Mouse (Mus musculus): ENCODE measurements around the gene Tagln2. TPM values are rescaled to one million over a fixed set of nuclear protein-coding genes. Genes with fewer than 3 reads are reported as not detected.
A peak's percentile ranks its signal among the peaks of the same experiment; 100 is the strongest.

Gene Tagln2
- total RNA-seq, 2 experiments from 2014 or later = 9.3 to 12.4 TPM

DNA sequence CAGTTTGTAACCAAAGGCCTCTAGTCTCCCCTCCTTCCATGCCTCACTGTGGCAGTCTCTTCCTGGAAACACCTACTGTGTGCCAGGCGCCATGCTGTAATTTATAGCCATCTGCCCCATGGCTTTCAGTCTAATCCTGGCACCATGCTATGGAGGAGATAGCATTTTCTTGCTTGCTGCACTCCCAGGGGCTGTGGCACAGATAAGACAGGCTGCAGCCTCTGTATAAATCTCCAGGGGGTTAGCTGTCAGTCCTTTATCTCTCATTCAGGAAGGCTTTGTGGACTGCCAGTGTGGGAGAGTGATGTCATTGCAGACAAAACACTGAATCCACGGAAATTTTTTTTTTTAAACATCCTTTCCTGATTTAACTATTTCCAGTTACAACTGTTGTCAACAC lies 8.3 kb downstream of the Tagln2 start:
- Histone ChIP-seq H3K4me3 (no peak overlapping the region), H3K27ac (no peak overlapping the region)
- no peak for DNase-seq (ENCODE audit: extremely low spot score in 1 of 2, low spot score in 2 of 2)
- no peak for TF ChIP-seq CTCF (IDR thresholded peaks at IDR 0.05)
- intact Hi-C loops (cut with DNase I) = no loop called here

- intact Hi-C loops (cut with DNase I) = no loop called here
- DNase-seq (ENCODE audit: extremely low spot score in 1 of 2, low spot score in 2 of 2) = no peak
- no peak for TF ChIP-seq CTCF (IDR thresholded peaks at IDR 0.05)
- Histone ChIP-seq H3K4me3 (no peak overlapping the region), H3K27ac (no peak overlapping the region)
Observed at GRCm38 (mm10) chr1:172509235-172509634, 9.4 kb downstream of the Tagln2 start.

DNA sequence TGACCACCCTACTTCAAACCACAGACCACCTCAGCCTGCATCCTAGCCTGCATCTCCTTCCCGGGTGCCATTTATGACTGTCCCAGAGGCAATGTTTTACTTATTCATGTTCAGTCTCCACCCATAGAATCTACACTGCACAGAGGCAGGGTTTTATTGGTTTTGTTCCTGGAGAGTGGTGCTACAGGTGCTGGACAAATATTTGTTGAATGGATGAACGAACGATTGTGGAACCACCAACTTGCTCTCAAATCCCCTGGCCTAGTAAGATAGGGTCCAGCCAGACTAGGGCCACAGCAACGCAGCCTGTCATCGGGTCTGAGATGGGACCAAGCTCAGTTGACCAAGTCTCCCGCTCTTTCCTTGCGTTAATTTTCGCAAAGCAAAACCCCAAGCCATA lies 10.1 kb downstream of the Tagln2 start:
- TF ChIP-seq CTCF (IDR thresholded peaks at IDR 0.05) = no peak
- no peak overlapping the region for H3K4me3 ChIP-seq

DNA sequence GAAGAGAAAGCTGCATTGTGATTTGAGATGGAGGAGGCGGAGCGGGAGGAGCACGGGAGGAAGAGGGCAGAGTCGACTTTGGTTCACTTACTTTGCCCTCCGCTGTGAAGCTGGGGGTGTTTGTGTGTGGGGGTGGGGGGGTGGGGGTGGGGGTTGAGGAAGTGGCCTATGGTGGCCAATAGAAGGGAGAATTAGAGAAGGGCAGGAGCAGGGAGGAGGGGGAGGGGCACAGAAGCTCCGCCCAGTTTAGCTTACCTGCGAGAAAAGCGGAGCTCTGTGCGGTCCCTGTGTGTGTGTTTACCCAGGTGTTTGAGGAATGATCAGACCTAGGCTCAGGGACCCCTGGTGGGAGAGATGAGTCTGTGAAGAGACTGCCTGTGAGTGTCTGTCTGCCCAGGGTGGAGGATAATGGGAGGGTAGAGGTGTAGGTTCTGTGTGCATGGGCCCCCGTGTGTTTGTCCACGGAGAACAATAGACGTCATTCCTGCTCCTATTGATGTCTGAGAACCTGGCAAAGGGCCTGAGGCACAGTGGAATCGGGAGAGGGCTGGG lies 10.7 kb downstream of the Tagln2 start:
- DNase-seq (ENCODE audit: extremely low spot score in 1 of 2, low spot score in 2 of 2) = no peak
- no peak overlapping the region for H3K27ac ChIP-seq
- H3K4me3 ChIP-seq = no peak overlapping the region
- no peak for TF ChIP-seq CTCF (IDR thresholded peaks at IDR 0.05)
- intact Hi-C loops (cut with DNase I) = no loop called here

More for the DNA sequence above, 10.1 kb downstream of the Tagln2 start:
- no peak for DNase-seq (ENCODE audit: extremely low spot score in 1 of 2, low spot score in 2 of 2)
- intact Hi-C loops (cut with DNase I) = no loop called here
- H3K27ac ChIP-seq = no peak overlapping the region

- DNase-seq (ENCODE audit: extremely low spot score in 1 of 2, low spot score in 2 of 2) = no peak
- intact Hi-C loops (cut with DNase I) = no loop called here
- H3K27ac ChIP-seq = peak overlapping the region; percentile 16; the same call in 1 of the 2 replicates
- H3K4me3 ChIP-seq = no peak overlapping the region
- peak; percentile 17 for TF ChIP-seq CTCF (IDR thresholded peaks at IDR 0.05)
Observed at GRCm38 (mm10) chr1:172512962-172513361, 13.1 kb downstream of the Tagln2 start.

DNA sequence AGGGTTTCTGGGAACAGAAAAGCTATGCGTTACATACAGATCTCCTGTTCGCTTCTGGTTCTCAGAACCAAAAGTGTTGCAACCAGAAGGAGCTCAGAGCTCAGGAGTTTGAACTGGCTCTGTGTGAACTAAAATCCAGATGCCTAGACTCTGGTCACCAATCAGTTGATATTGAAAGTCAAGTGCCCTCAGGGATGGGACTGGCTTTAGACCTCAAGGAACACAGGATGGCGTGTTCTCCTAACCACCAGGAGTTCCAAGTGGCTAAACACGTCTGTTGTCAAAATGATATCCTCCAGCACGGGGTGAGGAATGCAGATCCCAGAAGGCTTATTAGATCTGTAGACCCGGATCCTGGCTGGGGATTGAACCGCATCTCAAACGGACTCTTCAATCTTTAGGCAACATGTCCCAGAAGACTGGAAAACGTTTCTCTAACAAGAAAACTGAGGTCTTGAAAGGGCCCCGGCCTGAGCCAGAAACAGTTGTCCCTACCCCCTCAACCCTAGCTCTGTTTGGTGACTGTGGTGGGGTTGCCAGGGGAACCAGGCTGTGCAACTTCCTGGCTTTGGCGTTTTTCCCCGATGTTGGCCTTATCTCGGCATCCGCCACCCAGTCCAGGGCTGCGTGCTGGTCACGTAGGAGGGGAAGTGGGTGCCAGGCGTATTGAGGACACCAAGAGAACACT lies 13.8 kb downstream of the Tagln2 start:
- Histone ChIP-seq H3K4me3 (no peak overlapping the region), H3K27ac (peak overlapping the region; percentile 16; the same call in 1 of the 2 replicates)
- intact Hi-C loops (cut with DNase I) = no loop called here
- DNase-seq (ENCODE audit: extremely low spot score in 1 of 2, low spot score in 2 of 2) = peak in 1 of 2 experiments; percentile 23
- no peak for TF ChIP-seq CTCF (IDR thresholded peaks at IDR 0.05)

- Histone ChIP-seq H3K27ac (no peak overlapping the region; the same call in 1 of the 2 replicates), H3K4me3 (no peak overlapping the region)
- no peak for TF ChIP-seq CTCF (IDR thresholded peaks at IDR 0.05)
- DNase-seq (ENCODE audit: extremely low spot score in 1 of 2, low spot score in 2 of 2) = no peak
- intact Hi-C loops (cut with DNase I) = no loop called here
Observed at GRCm38 (mm10) chr1:172514213-172514529, 14.3 kb downstream of the Tagln2 start.

- H3K4me3 ChIP-seq = no peak overlapping the region
- intact Hi-C loops (cut with DNase I) = no loop called here
- no peak for TF ChIP-seq CTCF (IDR thresholded peaks at IDR 0.05)
- H3K27ac ChIP-seq = no peak overlapping the region; the same call in 1 of the 2 replicates
- DNase-seq (ENCODE audit: extremely low spot score in 1 of 2, low spot score in 2 of 2) = no peak
Observed at GRCm38 (mm10) chr1:172514551-172515268, 14.9 kb downstream of the Tagln2 start.

GRCm38 (mm10) chr1:172515396-172515795 lies 15.5 kb downstream of the Tagln2 start:
- H3K4me3 ChIP-seq = no peak overlapping the region
- no peak overlapping the region for H3K27ac ChIP-seq
- TF ChIP-seq CTCF (IDR thresholded peaks at IDR 0.05) = no peak
- DNase-seq (ENCODE audit: extremely low spot score in 1 of 2, low spot score in 2 of 2) = no peak
- intact Hi-C loops (cut with DNase I) = no loop called here

GRCm38 (mm10) chr1:172518013-172518412 lies 18.2 kb downstream of the Tagln2 start:
- no peak for DNase-seq (ENCODE audit: extremely low spot score in 1 of 2, low spot score in 2 of 2)
- peak; percentile 56 for TF ChIP-seq CTCF (IDR thresholded peaks at IDR 0.05)
- no peak overlapping the region for H3K4me3 ChIP-seq
- no peak overlapping the region for H3K27ac ChIP-seq
- intact Hi-C loops (cut with DNase I) = no loop called here

- no peak for DNase-seq (ENCODE audit: extremely low spot score in 1 of 2, low spot score in 2 of 2)
- no peak for TF ChIP-seq CTCF (IDR thresholded peaks at IDR 0.05)
- Histone ChIP-seq H3K4me3 (no peak overlapping the region), H3K27ac (no peak overlapping the region)
- intact Hi-C loops (cut with DNase I) = no loop called here
Observed at GRCm38 (mm10) chr1:172519644-172520043, 19.8 kb downstream of the Tagln2 start.

Data from left cerebral cortex, adult 2 months (tissue).